Mouse (Mus musculus) spleen, postnatal 4 days (tissue): ENCODE measurements around the gene Hspa8.
"Not testable (repeated sequence)": the region's sequence is repeated elsewhere in the genome, so short reads cannot be mapped to it uniquely, and the experiment has no call there.

ENCODE experiments used
- DNase-seq, 2 experiments: peaks; one replicate each; pipeline ENCODE4 v3.0.0; 2022; ENCODE audit warnings: low spot score in 2 of 2

The Hspa8 gene

GRCm38 (mm10) chr9:40800675-40801612 lies at the start of gene Hspa8:
Hspa8 (plus strand) TSS chr9:40800984.
- peak; percentile 99 for DNase-seq

- DNase-seq: no peak
These were observed 49.0 kb upstream of the Hspa8 start for GRCm38 (mm10) chr9:40751749-40752148.

- DNase-seq: peak; percentile 36 to 74
These were observed 44.4 kb upstream of the Hspa8 start for GRCm38 (mm10) chr9:40756401-40756800.

GRCm38 (mm10) chr9:40757105-40757626 lies 43.6 kb upstream of the Hspa8 start:
- peak in 1 of 2 experiments; percentile 20 for DNase-seq

GRCm38 (mm10) chr9:40757685-40758270 lies 43.0 kb upstream of the Hspa8 start:
- DNase-seq: peak; percentile 58 to 69

GRCm38 (mm10) chr9:40762354-40762753 lies 38.4 kb upstream of the Hspa8 start:
- no peak for DNase-seq

- DNase-seq: no peak
These were observed 35.8 kb upstream of the Hspa8 start for GRCm38 (mm10) chr9:40764887-40765580.

GRCm38 (mm10) chr9:40765581-40765940 lies 35.2 kb upstream of the Hspa8 start:
- no peak for DNase-seq

GRCm38 (mm10) chr9:40766058-40766605 lies 34.7 kb upstream of the Hspa8 start:
- DNase-seq: no peak

GRCm38 (mm10) chr9:40767946-40768345 lies 32.8 kb upstream of the Hspa8 start:
- DNase-seq: no peak

GRCm38 (mm10) chr9:40772246-40772645 lies 28.5 kb upstream of the Hspa8 start:
- no peak for DNase-seq

GRCm38 (mm10) chr9:40773142-40773541 lies 27.6 kb upstream of the Hspa8 start:
- DNase-seq: not testable (repeated sequence)

- no peak for DNase-seq
These were observed 26.9 kb upstream of the Hspa8 start for GRCm38 (mm10) chr9:40773869-40774268.

- no peak for DNase-seq
These were observed 24.7 kb upstream of the Hspa8 start for GRCm38 (mm10) chr9:40776044-40776443.

GRCm38 (mm10) chr9:40776459-40777248 lies 24.1 kb upstream of the Hspa8 start:
- DNase-seq: no peak

- DNase-seq: no peak
These were observed 20.7 kb upstream of the Hspa8 start for GRCm38 (mm10) chr9:40780111-40780510.

- no peak for DNase-seq
These were observed 19.7 kb upstream of the Hspa8 start for GRCm38 (mm10) chr9:40780892-40781725.

- peak in 1 of 2 experiments; percentile 71 for DNase-seq
These were observed 18.8 kb upstream of the Hspa8 start for GRCm38 (mm10) chr9:40781726-40782581.
